Mouse (Mus musculus) fibroblast of lung, adult 2 months (primary cell): ENCODE results near the gene Astl.
"Not testable (repeated sequence)": the region's sequence is repeated elsewhere in the genome, so short reads cannot be mapped to it uniquely, and the experiment has no call there.

ENCODE experiments used
- DNase-seq: peaks from one replicate; pipeline ENCODE4 v3.0.0-alpha.2; 2011; ENCODE audit warnings: low read depth

The Astl gene

GRCm38 (mm10) chr2:127338416-127338815 lies at the start of gene Astl:
TSS of gene Astl (plus strand) at chr2:127338639.
- DNase-seq = no peak

DNA sequence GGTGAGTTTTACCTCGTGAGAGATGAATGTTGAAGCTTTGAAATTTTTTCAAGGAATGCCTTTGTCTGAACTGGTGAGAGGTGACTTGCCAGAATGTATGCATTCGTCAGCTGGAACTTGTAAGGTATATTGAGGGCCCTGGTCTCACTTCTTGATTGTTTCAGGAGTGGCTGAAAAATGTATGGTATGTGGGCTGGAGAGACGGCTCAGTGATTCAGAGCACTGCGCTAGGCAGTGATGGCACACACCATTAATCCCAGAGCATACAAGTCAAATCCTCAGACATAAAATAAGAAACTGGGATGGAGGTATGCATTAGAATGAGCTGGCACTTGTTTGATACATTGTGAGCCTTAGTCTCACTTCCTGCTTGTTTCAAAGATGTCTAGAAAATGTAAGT lies 46.2 kb upstream of the Astl start:
- no peak for DNase-seq

DNA sequence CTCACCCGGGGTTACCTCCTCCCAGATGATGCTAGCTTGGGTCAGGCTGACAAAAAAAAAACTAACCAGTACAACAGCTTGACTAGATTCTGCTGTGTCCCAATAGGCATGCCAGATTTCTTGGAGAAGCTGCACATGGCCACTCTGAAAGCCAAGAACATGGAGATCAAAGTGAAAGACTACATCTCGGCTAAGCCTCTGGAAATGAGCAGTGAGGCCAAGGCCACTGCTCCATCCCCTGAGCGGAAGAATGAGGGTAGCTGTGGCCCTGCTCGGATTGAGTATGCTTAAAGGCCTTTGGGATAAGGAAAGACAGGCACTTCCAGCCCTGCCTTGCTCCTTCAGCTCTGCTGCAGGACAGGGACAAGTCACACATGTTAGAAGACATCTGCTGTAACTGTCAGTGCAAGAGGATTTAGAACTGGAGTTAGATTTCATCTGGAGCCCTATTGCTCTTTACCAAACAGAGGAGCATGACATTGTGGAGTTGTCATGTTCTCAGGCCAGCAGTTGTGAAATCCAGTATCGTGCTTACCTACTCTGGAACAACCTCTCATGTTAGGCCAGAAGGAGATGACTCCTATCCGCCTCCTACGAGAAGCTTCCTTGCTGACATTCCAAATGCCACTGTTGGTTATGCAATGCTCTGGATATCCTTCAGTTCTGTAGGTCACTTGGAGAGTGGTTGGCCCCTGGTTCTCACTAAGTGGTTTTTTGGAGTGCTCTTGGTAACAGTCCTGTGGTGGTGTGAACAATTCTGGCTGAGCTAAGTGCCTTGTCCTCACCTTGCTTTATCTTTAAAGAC lies 41.2 kb upstream of the Astl start:
- DNase-seq = no peak

DNA sequence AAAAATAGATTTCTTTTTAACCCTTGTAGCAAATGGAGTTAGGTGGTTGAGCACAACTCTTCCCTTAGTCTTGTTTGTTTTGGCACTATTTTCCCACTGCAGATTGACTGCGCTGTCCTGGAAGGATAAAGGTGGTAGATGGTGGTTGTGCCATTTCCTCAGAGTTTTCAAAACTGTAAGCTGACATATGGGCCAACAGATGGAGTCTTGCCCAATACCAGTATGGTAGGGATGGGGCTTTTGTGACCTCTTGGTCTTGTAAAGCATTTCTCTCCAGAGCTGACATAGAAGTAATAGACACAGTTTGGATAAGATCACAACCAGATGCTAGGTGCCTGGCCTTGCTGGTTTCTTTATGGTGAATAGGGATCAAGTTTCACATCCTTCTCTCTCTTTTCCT lies 40.4 kb upstream of the Astl start:
- DNase-seq = no peak

DNA sequence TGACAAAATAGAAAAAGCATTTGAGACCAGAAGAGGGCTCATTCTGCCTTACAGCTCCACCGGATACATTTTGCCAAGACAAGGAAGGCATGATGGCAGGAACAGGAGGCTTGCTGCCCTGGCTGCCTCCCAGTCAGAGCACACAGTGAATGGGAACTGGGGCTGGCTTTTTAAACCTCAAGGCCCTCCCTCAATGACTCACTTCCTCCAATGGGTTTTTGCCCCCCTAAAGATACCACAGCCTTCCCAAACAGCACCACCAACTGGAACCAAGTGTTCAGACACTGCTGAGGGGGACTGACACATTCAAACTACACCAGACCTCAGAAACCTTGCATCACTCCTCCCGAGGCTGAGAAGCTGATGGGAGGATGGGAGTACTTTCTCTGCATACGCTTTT lies 37.7 kb upstream of the Astl start:
- DNase-seq = no peak

DNA sequence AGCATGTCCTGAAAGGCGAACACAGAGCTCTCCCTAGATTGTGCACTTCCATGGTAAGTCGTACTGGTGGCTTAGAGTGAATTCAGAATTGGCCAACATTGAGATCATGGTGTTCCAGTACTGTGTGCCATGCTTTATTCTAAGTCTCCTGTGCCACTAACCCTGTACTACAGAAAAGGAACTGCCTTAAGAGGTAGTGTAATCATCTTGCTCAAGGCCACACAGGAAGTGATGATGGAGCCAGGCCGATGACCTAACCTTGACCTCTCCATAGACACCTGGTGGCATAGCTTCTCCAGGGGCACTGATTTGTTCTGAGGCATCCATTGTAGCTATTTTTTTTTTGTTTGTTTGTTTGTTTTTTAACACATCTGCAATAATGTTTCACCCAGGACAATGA lies 36.6 kb upstream of the Astl start:
- no peak for DNase-seq

DNA sequence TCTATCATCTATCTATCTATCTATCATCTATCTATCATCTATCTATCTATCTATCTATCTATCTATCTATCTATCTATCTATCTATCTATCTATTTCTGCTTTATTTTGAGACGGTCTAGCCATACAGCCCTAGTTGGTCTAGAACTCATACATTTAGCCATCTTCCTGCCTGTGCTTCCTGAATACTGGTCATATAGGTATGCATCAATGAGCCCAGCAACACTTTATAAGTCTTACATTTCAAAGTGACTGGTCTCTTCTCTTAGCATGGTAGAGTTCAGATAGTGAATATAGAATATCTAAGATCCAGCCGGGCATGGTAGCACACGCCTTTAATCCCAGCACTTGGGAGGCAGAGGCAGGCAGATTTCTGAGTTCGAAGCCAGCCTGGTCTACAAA lies 34.2 kb upstream of the Astl start:
- DNase-seq = not testable (repeated sequence)

- no peak for DNase-seq
Observed at GRCm38 (mm10) chr2:127304609-127305210, 33.7 kb upstream of the Astl start.

- DNase-seq = no peak
Observed at GRCm38 (mm10) chr2:127306123-127306522, 32.3 kb upstream of the Astl start.

- DNase-seq = no peak
Observed at GRCm38 (mm10) chr2:127307179-127307578, 31.3 kb upstream of the Astl start.

- DNase-seq = no peak
Observed at GRCm38 (mm10) chr2:127308660-127309059, 29.8 kb upstream of the Astl start.

GRCm38 (mm10) chr2:127310246-127310645 lies 28.2 kb upstream of the Astl start:
- no peak for DNase-seq

DNA sequence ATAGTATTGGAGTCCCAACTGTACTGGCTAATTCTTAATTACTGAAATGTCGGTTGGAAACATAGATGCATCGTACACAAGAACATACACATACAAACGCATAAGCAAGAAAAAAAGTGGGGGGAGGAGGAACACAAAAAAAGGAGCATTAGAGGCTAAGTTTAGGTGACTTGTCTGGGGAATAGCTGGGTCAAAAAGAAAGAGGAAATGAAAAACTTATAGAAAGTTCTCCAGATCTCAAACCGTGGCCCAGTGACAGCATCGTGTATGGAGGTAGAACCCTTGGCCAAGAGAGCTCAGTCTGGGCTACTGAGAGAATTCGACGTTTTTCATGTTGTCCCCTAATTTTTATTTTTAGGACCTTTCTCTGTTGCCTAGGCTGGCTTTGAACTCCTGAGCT lies 27.8 kb upstream of the Astl start:
- no peak for DNase-seq

- no peak for DNase-seq
Observed at GRCm38 (mm10) chr2:127311193-127311592, 27.2 kb upstream of the Astl start.

GRCm38 (mm10) chr2:127312801-127313200 lies 25.6 kb upstream of the Astl start:
- no peak for DNase-seq

- DNase-seq = no peak
Observed at GRCm38 (mm10) chr2:127313878-127314277, 24.6 kb upstream of the Astl start.

DNA sequence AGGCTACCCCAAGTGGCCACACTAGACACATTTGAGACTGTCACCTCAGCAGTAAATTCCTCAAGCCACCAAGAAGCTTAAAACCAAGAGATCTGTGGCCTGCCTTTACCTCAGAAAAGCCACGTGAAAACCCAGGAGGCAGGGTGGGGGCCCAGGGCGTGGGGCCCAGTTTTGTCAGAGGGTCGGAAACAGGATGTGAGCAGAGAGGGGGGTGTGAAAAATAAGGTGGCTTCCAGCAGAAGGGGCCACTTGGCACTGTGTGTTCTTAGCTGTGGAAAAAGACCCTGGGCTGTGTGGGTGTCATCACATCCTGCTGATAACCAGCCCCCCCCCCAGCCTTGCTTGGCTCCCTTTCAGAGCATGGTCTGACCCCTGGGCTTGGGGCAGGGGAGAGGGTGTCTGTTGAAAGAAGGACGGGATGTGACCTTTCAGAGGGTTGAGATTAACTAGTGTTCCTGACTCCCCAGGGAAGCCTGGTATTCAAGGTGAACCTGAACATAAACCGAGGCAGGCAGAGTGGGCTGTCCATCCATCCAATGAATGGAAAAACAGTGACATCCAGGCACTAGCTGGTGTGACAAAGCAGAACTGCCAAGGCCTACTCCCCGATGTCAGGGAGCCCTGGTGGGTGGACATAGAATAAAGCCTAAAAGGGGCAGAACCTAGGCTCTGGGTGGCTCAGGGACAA lies 23.8 kb upstream of the Astl start:
- no peak for DNase-seq

DNA sequence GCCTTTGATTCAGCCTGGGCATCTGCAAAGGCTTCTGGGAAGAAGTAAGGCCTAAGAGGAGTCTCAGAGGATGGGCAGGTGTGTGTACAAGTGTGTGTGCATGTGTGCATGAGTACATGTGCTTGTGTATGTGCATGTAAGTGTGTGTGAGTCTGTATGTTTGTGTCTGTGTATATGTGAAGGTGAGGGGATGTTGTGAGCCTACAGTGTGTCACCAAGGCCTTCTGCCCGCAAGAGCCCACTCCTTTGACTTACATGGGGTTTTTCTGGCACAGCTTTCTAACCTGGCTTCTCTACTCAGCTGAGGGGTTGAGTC lies 23.3 kb upstream of the Astl start:
- no peak for DNase-seq

- DNase-seq = no peak
Observed at GRCm38 (mm10) chr2:127316431-127316830, 22.0 kb upstream of the Astl start.

DNA sequence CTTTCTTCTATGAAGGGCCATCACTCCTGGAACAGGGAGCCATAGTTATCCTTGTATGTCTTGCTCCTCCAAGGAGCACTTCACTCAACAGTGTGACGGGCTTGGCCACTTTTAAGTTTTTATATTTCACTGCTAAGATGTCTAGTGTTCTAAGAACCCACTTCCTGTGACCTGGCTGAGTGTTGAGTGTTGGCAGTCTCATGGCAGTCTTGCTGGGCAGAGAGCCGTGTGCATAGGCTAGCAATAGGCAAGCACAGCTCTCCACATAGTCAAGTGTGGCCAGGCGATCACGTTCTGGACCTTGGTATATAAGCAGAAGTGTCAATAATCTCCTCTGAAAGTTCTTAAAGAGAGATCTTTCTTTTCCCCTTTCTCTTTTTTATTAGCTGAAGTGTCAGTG lies 20.3 kb upstream of the Astl start:
- DNase-seq = no peak

GRCm38 (mm10) chr2:127319071-127319470 lies 19.4 kb upstream of the Astl start:
- no peak for DNase-seq

- DNase-seq = no peak
Observed at GRCm38 (mm10) chr2:127322671-127323285, 15.7 kb upstream of the Astl start.

DNA sequence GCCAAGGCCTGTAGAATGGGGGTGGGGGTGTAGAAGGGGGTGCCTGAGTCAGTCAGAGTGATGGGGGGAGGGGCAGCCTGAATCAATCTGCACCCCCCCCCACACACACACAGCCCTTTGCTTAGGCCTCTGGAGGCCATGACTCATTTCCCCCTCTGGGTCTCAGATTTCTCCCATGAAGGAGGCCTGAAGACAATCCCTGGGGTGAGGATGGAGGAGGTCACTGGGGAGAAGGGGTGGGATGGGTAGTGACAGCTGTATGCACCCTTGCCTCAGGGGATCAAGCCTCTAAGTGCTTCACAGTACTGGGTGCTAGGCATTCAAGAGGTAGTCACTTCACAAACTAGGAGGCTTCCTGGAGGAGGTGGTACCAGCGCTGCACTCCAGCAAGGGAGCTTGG lies 14.8 kb upstream of the Astl start:
- DNase-seq = no peak
